Mouse (Mus musculus) kidney, postnatal 0 days (tissue): ENCODE results near the gene Otop1. TPM values are rescaled to one million over a fixed set of nuclear protein-coding genes. Genes with fewer than 3 reads are reported as not detected.

Experiments used
- ATAC-seq: fragments of 200-750 bp; cut with Nextera tagmentation; replicated peaks from 2 replicates; pipeline ENCODE4 v1.8.0; 2017; ENCODE audit warnings: low read depth, moderate number of reproducible peaks, moderate TSS enrichment, moderate library complexity; ENCODE audit not compliant: low FRiP score
- DNase-seq: peaks from one replicate; pipeline ENCODE4 v3.0.0-alpha.2; 2016; ENCODE audit warnings: low spot score
- H3K27ac ChIP-seq: fragments of 300-500 bp; sonication (generic); 2 replicates; pipeline ENCODE4 v1.5.1; 2014; ENCODE audit warnings: mild to moderate bottlenecking
- H3K27me3 ChIP-seq: fragments of 300-500 bp; sonication (generic); 2 replicates; pipeline ENCODE4 v1.6.1; 2014; ENCODE audit warnings: low read length, mixed read lengths; ENCODE audit not compliant: insufficient read depth
- H3K36me3 ChIP-seq: fragments of 300-500 bp; sonication (generic); 2 replicates; pipeline ENCODE4 v1.6.1; 2014; ENCODE audit warnings: low read length, mixed read lengths; ENCODE audit not compliant: insufficient read depth
- H3K4me1 ChIP-seq: fragments of 300-500 bp; sonication (generic); replicated peaks from 2 replicates; pipeline ENCODE4 v1.6.1; 2014; ENCODE audit warnings: antibody characterized with exemption, low read length, mixed read lengths; ENCODE audit not compliant: insufficient read depth
- H3K4me2 ChIP-seq: fragments of 300-500 bp; sonication (generic); 2 replicates; pipeline ENCODE4 v1.6.1; 2014; ENCODE audit warnings: mild to moderate bottlenecking, low read length, moderate library complexity, mixed read lengths
- H3K4me3 ChIP-seq: fragments of 300-500 bp; sonication (generic); replicated peaks from 2 replicates; pipeline ENCODE4 v1.5.1; 2014; ENCODE audit warnings: low read depth, low read length
- H3K9ac ChIP-seq: fragments of 300-500 bp; sonication (generic); 2 replicates; pipeline ENCODE4 v1.6.1; 2014; ENCODE audit warnings: low read depth, low read length
- H3K9me3 ChIP-seq: fragments of 300-500 bp; sonication (generic); replicated peaks from 2 replicates; pipeline ENCODE4 v1.6.1; 2016; ENCODE audit warnings: low read length, inconsistent platforms, mixed read lengths
- CTCF ChIP-seq: IDR thresholded peaks from 2 replicates; pipeline ENCODE4 v1.5.1; 2016; ENCODE audit warnings: antibody characterized with exemption, low read depth, mild to moderate bottlenecking, moderate library complexity
- WGBS: fragments of 180-500 bp; shearing (Covaris S2); extraction: QIAGEN DNeasy Blood & Tissue Kit; methylation state at CpG from one replicate; pipeline ENCODE4 v1.1.7; 2014; 5-methylcytosine and 5-hydroxymethylcytosine counted together
- polyA plus RNA-seq: library from polyadenylated mRNA; unstranded; fragments of >200 nt; fragmentation: Nextera tagmentation; extraction: Ambion mirVana; gene quantifications from 2 replicates; pipeline ENCODE4 v1.2.1, GENCODE M21; 2015

Otop1 gene
- polyA plus RNA-seq, 1 experiment from 2014 or later: not detected

GRCm38 (mm10) chr5:38343101-38343500 is 67.3 kb downstream of the Otop1 start:
- Histone ChIP-seq H3K36me3 (no peaks in the 10 kb centered on the region), H3K27ac (no peak overlapping the region), H3K4me3 (no peak overlapping the region), H3K27me3 (no peaks in the 10 kb centered on the region), H3K9me3 (no peaks in the 10 kb centered on the region), H3K9ac (no peak overlapping the region), H3K4me1 (no peaks in the 10 kb centered on the region), H3K4me2 (no peak overlapping the region)
- DNase-seq (no peak), ATAC-seq (no peak)
- TF ChIP-seq CTCF: no peak
- 78% methylated on average over 3 of the region's 3 CpGs for WGBS

- H3K4me2 ChIP-seq: no peak overlapping the region
- ATAC-seq (no peak), DNase-seq (peak; percentile 56)
- no peak overlapping the region for H3K4me3 ChIP-seq
- no peaks in the 10 kb centered on the region for H3K9me3 ChIP-seq
- 31% methylated on average over 10 of the region's 10 CpGs for WGBS
- no peaks in the 10 kb centered on the region for H3K27me3 ChIP-seq
- no peaks in the 10 kb centered on the region for H3K36me3 ChIP-seq
- H3K27ac ChIP-seq: no peak overlapping the region
- no peak for TF ChIP-seq CTCF
- no peak overlapping the region for H3K9ac ChIP-seq
- H3K4me1 ChIP-seq: no peaks in the 10 kb centered on the region
Observed at GRCm38 (mm10) chr5:38346646-38347432, 71.1 kb downstream of the Otop1 start.

- H3K4me1 ChIP-seq: no peaks in the 10 kb centered on the region
- 47% methylated on average over 5 of the region's 5 CpGs for WGBS
- no peak for ATAC-seq
Observed at GRCm38 (mm10) chr5:38350351-38350929, 74.7 kb downstream of the Otop1 start.

More at GRCm38 (mm10) chr5:38350351-38350929, 74.7 kb downstream of the Otop1 start:
- TF ChIP-seq CTCF: no peak
- Histone ChIP-seq H3K9ac (no peak overlapping the region), H3K27ac (no peak overlapping the region), H3K9me3 (no peaks in the 10 kb centered on the region), H3K4me2 (no peak overlapping the region), H3K27me3 (no peaks in the 10 kb centered on the region), H3K4me3 (no peak overlapping the region), H3K36me3 (no peaks in the 10 kb centered on the region)
- DNase-seq: no peak

Other genes with a start within 250 kb of the Otop1 start
- gene Stx18, start 237.2 kb upstream of the Otop1 start, polyA plus RNA-seq: 45.9 and 46.6 TPM in 2 replicates
- gene Nsg1, start 116.1 kb upstream of the Otop1 start, polyA plus RNA-seq: 26.4 and 32.7 TPM in 2 replicates
- 8.4 and 8.6 TPM in 2 replicates for gene Zbtb49, start 55.5 kb upstream of the Otop1 start, polyA plus RNA-seq
- 86.9 and 90.1 TPM in 2 replicates for gene Lyar, start 55.5 kb upstream of the Otop1 start, polyA plus RNA-seq
- 105 and 108 TPM in 2 replicates for gene Tmem128, start 15.8 kb upstream of the Otop1 start, polyA plus RNA-seq
- gene Drd5, start 43.4 kb downstream of the Otop1 start, polyA plus RNA-seq: not detected in 2 replicates
- gene Slc2a9, start 227.2 kb downstream of the Otop1 start, polyA plus RNA-seq: 2.9 and 3.5 TPM in 2 replicates